Mouse (Mus musculus) spleen, postnatal 4 days (tissue): ENCODE measurements at regions not wholly inside any gene's neighbourhood (a gene's known extent, or its start where the extent isn't known, plus 50 kb on each side); places are given as distances from the start of the nearest gene placed in this dataset.

Experiments used
- DNase-seq, 2 experiments: peaks; one replicate each; pipeline ENCODE4 v3.0.0; 2022; ENCODE audit warnings: low spot score in 2 of 2

GRCm38 (mm10) chr9:22937686-22938391 lies 285.0 kb upstream of the Bmper start:
- no peak for DNase-seq

- DNase-seq: no peak
Observed at GRCm38 (mm10) chr9:22944992-22945391, 277.9 kb upstream of the Bmper start.

GRCm38 (mm10) chr9:22945426-22945955 lies 277.4 kb upstream of the Bmper start:
- no peak for DNase-seq

GRCm38 (mm10) chr9:22952571-22953442 lies 270.1 kb upstream of the Bmper start:
- no peak for DNase-seq

GRCm38 (mm10) chr9:22962269-22962815 lies 260.5 kb upstream of the Bmper start:
- DNase-seq: no peak

- no peak for DNase-seq
Observed at GRCm38 (mm10) chr9:22971312-22971711, 251.6 kb upstream of the Bmper start.

- no peak for DNase-seq
Observed at GRCm38 (mm10) chr9:22976748-22977147, 246.1 kb upstream of the Bmper start.

GRCm38 (mm10) chr9:22979627-22980026 lies 243.2 kb upstream of the Bmper start:
- no peak for DNase-seq

GRCm38 (mm10) chr9:22989508-22989907 lies 233.4 kb upstream of the Bmper start:
- no peak for DNase-seq

GRCm38 (mm10) chr9:22993531-22993930 lies 229.3 kb upstream of the Bmper start:
- no peak for DNase-seq

- DNase-seq: no peak
Observed at GRCm38 (mm10) chr9:22995564-22995963, 227.3 kb upstream of the Bmper start.

GRCm38 (mm10) chr9:22998306-22998705 lies 224.6 kb upstream of the Bmper start:
- DNase-seq: no peak

GRCm38 (mm10) chr9:22999181-22999580 lies 223.7 kb upstream of the Bmper start:
- DNase-seq: no peak

- no peak for DNase-seq
Observed at GRCm38 (mm10) chr9:23000200-23000599, 222.7 kb upstream of the Bmper start.

- DNase-seq: no peak
Observed at GRCm38 (mm10) chr9:23003195-23004061, 219.4 kb upstream of the Bmper start.

GRCm38 (mm10) chr9:23005005-23005404 lies 217.9 kb upstream of the Bmper start:
- no peak for DNase-seq

GRCm38 (mm10) chr9:23009462-23010183 lies 213.3 kb upstream of the Bmper start:
- no peak for DNase-seq

- DNase-seq: no peak
Observed at GRCm38 (mm10) chr9:23011316-23011959, 211.4 kb upstream of the Bmper start.

GRCm38 (mm10) chr9:23012130-23012529 lies 210.7 kb upstream of the Bmper start:
- no peak for DNase-seq

GRCm38 (mm10) chr9:23016733-23017132 lies 206.1 kb upstream of the Bmper start:
- DNase-seq: no peak
